Mouse (Mus musculus): Measurements from ENCODE around the gene Psmd9. TPM values are rescaled to one million over a fixed set of nuclear protein-coding genes. Genes with fewer than 3 reads are reported as not detected.
A peak's percentile ranks its signal among the peaks of the same experiment; 100 is the strongest.

Gene Psmd9
- total RNA-seq, 1 experiment from 2014 or later = 18.6 TPM

GRCm38 (mm10) chr5:123147569-123147968 is 21.6 kb upstream of the Psmd9 start:
- ATAC-seq (ENCODE audit: extremely low read depth, insufficient number of reproducible peaks, low FRiP score, poor library complexity, severe bottlenecking) = no peak

GRCm38 (mm10) chr5:123148073-123148722 is 21.0 kb upstream of the Psmd9 start:
- ATAC-seq (ENCODE audit: extremely low read depth, insufficient number of reproducible peaks, low FRiP score, poor library complexity, severe bottlenecking) = no peak

GRCm38 (mm10) chr5:123149451-123150400 is 19.5 kb upstream of the Psmd9 start:
- peak; percentile 51 for ATAC-seq (ENCODE audit: extremely low read depth, insufficient number of reproducible peaks, low FRiP score, poor library complexity, severe bottlenecking)

- peak; percentile 17; the same call in 1 of the 2 replicates for ATAC-seq (ENCODE audit: extremely low read depth, insufficient number of reproducible peaks, low FRiP score, poor library complexity, severe bottlenecking)
Measured at GRCm38 (mm10) chr5:123150641-123151040, 18.6 kb upstream of the Psmd9 start.

GRCm38 (mm10) chr5:123151077-123151476 is 18.1 kb upstream of the Psmd9 start:
- ATAC-seq (ENCODE audit: extremely low read depth, insufficient number of reproducible peaks, low FRiP score, poor library complexity, severe bottlenecking) = peak; percentile 68

- no peak for ATAC-seq (ENCODE audit: extremely low read depth, insufficient number of reproducible peaks, low FRiP score, poor library complexity, severe bottlenecking)
Measured at GRCm38 (mm10) chr5:123151707-123152362, 17.4 kb upstream of the Psmd9 start.

- no peak for ATAC-seq (ENCODE audit: extremely low read depth, insufficient number of reproducible peaks, low FRiP score, poor library complexity, severe bottlenecking)
Measured at GRCm38 (mm10) chr5:123152901-123153300, 16.3 kb upstream of the Psmd9 start.

GRCm38 (mm10) chr5:123155425-123155824 is 13.8 kb upstream of the Psmd9 start:
- peak; percentile 53 for ATAC-seq (ENCODE audit: extremely low read depth, insufficient number of reproducible peaks, low FRiP score, poor library complexity, severe bottlenecking)

GRCm38 (mm10) chr5:123156763-123157162 is 12.4 kb upstream of the Psmd9 start:
- ATAC-seq (ENCODE audit: extremely low read depth, insufficient number of reproducible peaks, low FRiP score, poor library complexity, severe bottlenecking) = no peak

GRCm38 (mm10) chr5:123157972-123158371 is 11.2 kb upstream of the Psmd9 start:
- ATAC-seq (ENCODE audit: extremely low read depth, insufficient number of reproducible peaks, low FRiP score, poor library complexity, severe bottlenecking) = no peak

GRCm38 (mm10) chr5:123159446-123159845 is 9.8 kb upstream of the Psmd9 start:
- no peak for ATAC-seq (ENCODE audit: extremely low read depth, insufficient number of reproducible peaks, low FRiP score, poor library complexity, severe bottlenecking)

- ATAC-seq (ENCODE audit: extremely low read depth, insufficient number of reproducible peaks, low FRiP score, poor library complexity, severe bottlenecking) = no peak
Measured at GRCm38 (mm10) chr5:123159866-123160265, 9.3 kb upstream of the Psmd9 start.

- ATAC-seq (ENCODE audit: extremely low read depth, insufficient number of reproducible peaks, low FRiP score, poor library complexity, severe bottlenecking) = no peak
Measured at GRCm38 (mm10) chr5:123160341-123160740, 8.9 kb upstream of the Psmd9 start.

- no peak for ATAC-seq (ENCODE audit: extremely low read depth, insufficient number of reproducible peaks, low FRiP score, poor library complexity, severe bottlenecking)
Measured at GRCm38 (mm10) chr5:123162942-123163341, 6.3 kb upstream of the Psmd9 start.

- no peak for ATAC-seq (ENCODE audit: extremely low read depth, insufficient number of reproducible peaks, low FRiP score, poor library complexity, severe bottlenecking)
Measured at GRCm38 (mm10) chr5:123166437-123166836, 2.8 kb upstream of the Psmd9 start.

GRCm38 (mm10) chr5:123167591-123167990 is 1.6 kb upstream of the Psmd9 start:
- ATAC-seq (ENCODE audit: extremely low read depth, insufficient number of reproducible peaks, low FRiP score, poor library complexity, severe bottlenecking) = no peak

- no peak for ATAC-seq (ENCODE audit: extremely low read depth, insufficient number of reproducible peaks, low FRiP score, poor library complexity, severe bottlenecking)
Measured at GRCm38 (mm10) chr5:123170365-123170764, 1.2 kb downstream of the Psmd9 start.

- ATAC-seq (ENCODE audit: extremely low read depth, insufficient number of reproducible peaks, low FRiP score, poor library complexity, severe bottlenecking) = peak; percentile 85
Measured at GRCm38 (mm10) chr5:123171646-123172350, 2.6 kb downstream of the Psmd9 start.

GRCm38 (mm10) chr5:123178792-123179191 is 9.6 kb downstream of the Psmd9 start:
- no peak for ATAC-seq (ENCODE audit: extremely low read depth, insufficient number of reproducible peaks, low FRiP score, poor library complexity, severe bottlenecking)
